Mouse (Mus musculus) lung, embryonic 15.5 days (tissue): ENCODE measurements around the gene Ccnl2. TPM values are rescaled to one million over a fixed set of nuclear protein-coding genes. Genes with fewer than 3 reads are reported as not detected.

ENCODE experiments used
- ATAC-seq: fragments of 200-750 bp; cut with Nextera tagmentation; 2 replicates; pipeline ENCODE4 v1.8.0; 2017; ENCODE audit warnings: moderate number of reproducible peaks, borderline replicate concordance; ENCODE audit not compliant: low FRiP score, low TSS enrichment; ENCODE audit errors: extremely low read depth
- H3K27ac ChIP-seq: fragments of 300-500 bp; sonication (generic); 2 replicates; pipeline ENCODE4 v1.5.1; 2015; ENCODE audit warnings: moderate library complexity, mild to moderate bottlenecking, inconsistent platforms
- H3K27me3 ChIP-seq: fragments of 300-500 bp; sonication (generic); 2 replicates; pipeline ENCODE4 v1.6.1; 2015; ENCODE audit warnings: inconsistent platforms
- H3K36me3 ChIP-seq: fragments of 300-500 bp; sonication (generic); 2 replicates; pipeline ENCODE4 v1.6.1; 2015; ENCODE audit warnings: inconsistent platforms
- H3K4me1 ChIP-seq: fragments of 300-500 bp; sonication (generic); 2 replicates; pipeline ENCODE4 v1.6.1; 2015; ENCODE audit warnings: inconsistent platforms
- H3K4me2 ChIP-seq: fragments of 300-500 bp; sonication (generic); 2 replicates; pipeline ENCODE4 v1.6.1; 2015; ENCODE audit warnings: inconsistent platforms, mild to moderate bottlenecking, moderate library complexity
- H3K4me3 ChIP-seq: fragments of 300-500 bp; sonication (generic); 2 replicates; pipeline ENCODE4 v1.5.1; 2015; ENCODE audit warnings: mild to moderate bottlenecking, inconsistent platforms
- H3K9ac ChIP-seq: fragments of 300-500 bp; sonication (generic); 2 replicates; pipeline ENCODE4 v1.6.1; 2015; ENCODE audit warnings: inconsistent platforms
- H3K9me3 ChIP-seq: fragments of 300-500 bp; sonication (generic); 2 replicates; pipeline ENCODE4 v1.6.1; 2016; ENCODE audit warnings: inconsistent platforms
- WGBS: fragments of 180-500 bp; shearing (Covaris S2); methylation state at CpG from one replicate; pipeline ENCODE4 v1.1.7; 2015; 5-methylcytosine and 5-hydroxymethylcytosine counted together
- polyA plus RNA-seq: library from polyadenylated mRNA; unstranded; fragments of >200 nt; fragmentation: Nextera tagmentation; extraction: Ambion mirVana; gene quantifications from 2 replicates; pipeline ENCODE4 v1.2.1, GENCODE M21; 2015

The Ccnl2 gene
- polyA plus RNA-seq, 1 experiment from 2014 or later, result 169 TPM

DNA sequence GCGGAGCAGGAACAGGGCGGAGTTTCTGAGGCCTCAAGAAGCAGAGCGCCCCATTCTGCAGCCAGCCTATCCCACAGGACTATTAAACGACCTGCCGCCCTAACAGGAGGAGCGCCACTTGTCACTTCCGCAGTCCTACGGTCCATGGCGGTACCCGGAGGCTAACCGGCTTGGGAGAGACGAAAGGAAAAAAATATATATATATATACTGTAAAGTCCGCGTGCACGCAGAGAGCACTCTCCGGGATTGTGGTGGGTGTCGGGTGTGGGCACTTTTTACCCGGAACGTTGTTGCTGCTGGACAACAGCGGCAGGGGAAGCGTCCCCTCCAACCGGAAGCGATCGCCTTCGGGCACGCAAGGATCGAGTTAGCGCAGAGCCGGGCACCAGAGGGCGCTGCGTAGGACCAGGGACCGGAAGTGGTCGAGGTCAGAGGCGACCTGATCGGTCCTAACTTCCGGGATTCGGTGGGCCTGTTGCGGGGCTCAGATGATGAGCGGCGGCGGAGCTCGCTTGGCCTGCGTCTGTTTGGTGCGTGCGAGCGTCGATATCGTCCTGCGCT lies 19.0 kb downstream of the Ccnl2 start, which contains the start of gene Aurkaip1:
Aurkaip1 (plus strand) TSS at position 68 of the 562 bp plus-strand sequence.
- peak within 1 kb of the TSS; percentile 92 for H3K27ac ChIP-seq
- peak within 1 kb of the TSS; percentile 93 for H3K4me2 ChIP-seq
- no peaks in the 10 kb centered on the region for H3K9me3 ChIP-seq
- peaks cover 25% of the 10 kb centered on the region for H3K36me3 ChIP-seq
- H3K4me1 ChIP-seq, result peaks cover 28% of the 10 kb centered on the region
- H3K27me3 ChIP-seq, result no peaks in the 10 kb centered on the region
- peak within 1 kb of the TSS; percentile 78 for H3K9ac ChIP-seq
- peak; percentile 91 for ATAC-seq
- H3K4me3 ChIP-seq, result peak within 1 kb of the TSS; percentile 85
- WGBS, result 2% methylated on average over 49 of the region's 49 CpGs

DNA sequence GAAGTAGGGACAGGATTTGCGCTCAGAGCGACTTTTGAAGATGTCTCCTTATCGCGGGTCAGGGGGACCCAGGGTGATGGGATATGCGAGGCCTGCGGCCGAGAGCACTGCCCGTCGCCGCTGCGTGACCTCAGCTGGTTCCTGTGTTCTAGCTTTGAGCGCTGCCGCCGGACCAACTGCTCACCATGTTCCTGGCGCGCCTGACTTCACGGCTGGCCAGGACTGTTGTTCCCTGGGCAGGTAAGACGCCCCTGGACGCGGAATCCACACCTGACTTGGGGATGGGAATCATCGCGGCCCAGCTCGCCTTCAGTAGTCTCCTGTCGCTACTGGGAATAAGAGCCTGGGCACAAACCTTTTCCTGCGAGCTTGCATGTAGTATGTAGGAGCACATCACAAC lies 19.5 kb downstream of the Ccnl2 start:
- Histone ChIP-seq H3K4me2 (peak overlapping the region; percentile 93), H3K4me3 (peak overlapping the region; percentile 85), H3K9ac (peak overlapping the region; percentile 78), H3K4me1 (peaks cover 30% of the 10 kb centered on the region), H3K36me3 (peaks cover 20% of the 10 kb centered on the region), H3K27ac (peak overlapping the region; percentile 92), H3K9me3 (no peaks in the 10 kb centered on the region), H3K27me3 (no peaks in the 10 kb centered on the region)
- ATAC-seq, result no peak; the same call in 1 of the 2 replicates
- WGBS, result 1% methylated on average over 25 of the region's 25 CpGs

DNA sequence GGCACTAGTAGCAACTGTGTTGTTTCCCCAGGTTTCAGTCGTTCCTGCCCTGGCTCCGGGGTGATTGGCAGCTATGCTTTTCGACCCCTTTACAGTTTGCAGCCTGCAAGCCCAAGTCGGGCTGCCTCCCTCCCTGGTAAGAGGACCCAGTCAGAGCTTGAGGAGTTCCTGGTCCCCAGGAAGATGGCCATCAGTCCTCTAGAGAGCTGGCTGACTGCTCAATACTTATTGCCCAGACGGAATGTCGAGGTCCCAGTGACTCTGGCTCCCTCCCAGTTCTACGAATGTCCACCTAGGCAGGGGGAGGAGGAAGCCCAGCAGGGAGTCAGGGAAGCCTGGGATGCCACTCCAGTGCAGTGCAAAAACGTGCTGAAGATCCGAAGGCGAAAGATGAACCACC lies 20.0 kb downstream of the Ccnl2 start:
- Histone ChIP-seq H3K9ac (peak overlapping the region; percentile 78), H3K36me3 (peaks cover 15% of the 10 kb centered on the region), H3K9me3 (no peaks in the 10 kb centered on the region), H3K4me3 (peak overlapping the region; percentile 85), H3K27ac (no peak overlapping the region), H3K4me1 (peaks cover 35% of the 10 kb centered on the region), H3K27me3 (no peaks in the 10 kb centered on the region), H3K4me2 (peak overlapping the region; percentile 93)
- no peak for ATAC-seq
- 45% methylated on average over 10 of the region's 10 CpGs for WGBS

DNA sequence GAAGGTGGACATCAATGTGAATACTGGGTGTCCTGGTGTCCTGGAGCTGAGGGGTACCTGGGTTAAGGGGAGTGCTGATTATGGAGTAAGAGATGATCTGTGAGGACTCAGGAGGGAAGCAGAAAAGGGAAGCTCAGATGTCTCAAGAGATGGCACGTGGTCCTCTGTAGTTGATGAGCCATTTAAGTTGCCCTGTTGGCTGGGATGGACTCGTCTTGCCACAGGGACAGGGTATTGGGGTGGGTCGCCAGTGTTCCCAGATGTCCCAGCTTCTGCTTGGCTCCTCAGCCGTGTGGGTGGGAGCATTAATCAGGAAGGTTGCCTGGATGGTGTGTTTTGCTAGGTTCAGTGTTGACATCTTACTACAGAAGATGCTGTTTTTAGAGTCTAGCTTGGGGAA lies 20.9 kb downstream of the Ccnl2 start:
- Histone ChIP-seq H3K27me3 (no peaks in the 10 kb centered on the region), H3K4me1 (peaks cover 44% of the 10 kb centered on the region), H3K4me2 (peak overlapping the region; percentile 93; the same call in 1 of the 2 replicates), H3K27ac (0 out of 2 replicates have a peak overlapping the region, but pooled peaks have one; percentile 9), H3K4me3 (peak overlapping the region; percentile 85; the same call in 1 of the 2 replicates), H3K36me3 (peaks cover 6% of the 10 kb centered on the region; the same call in 1 of the 2 replicates), H3K9me3 (no peaks in the 10 kb centered on the region), H3K9ac (no peak overlapping the region)
- 77% methylated on average over 4 of the region's 4 CpGs for WGBS
- no peak for ATAC-seq

DNA sequence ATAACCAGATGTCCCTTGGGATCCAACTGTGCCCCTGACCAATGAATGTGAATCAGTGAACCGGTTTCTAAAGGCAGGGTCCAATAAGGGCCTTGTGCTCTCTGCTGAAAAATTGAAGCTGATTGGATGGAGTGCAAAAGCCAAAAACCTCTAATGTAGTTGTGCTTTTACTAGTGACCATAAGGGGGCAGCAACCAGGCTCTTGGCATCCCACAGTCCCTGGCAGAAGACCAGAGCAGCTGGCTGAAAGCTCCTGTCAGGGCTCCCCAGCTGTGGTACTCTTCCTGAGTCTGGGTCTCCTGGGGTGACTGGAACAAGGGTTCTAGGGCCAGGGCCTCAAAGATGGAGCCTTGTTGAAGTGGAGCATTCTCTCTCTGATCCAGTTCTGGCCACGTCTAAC lies 21.5 kb downstream of the Ccnl2 start:
- H3K9ac ChIP-seq, result no peak overlapping the region
- no peak overlapping the region; the same call in 1 of the 2 replicates for H3K4me3 ChIP-seq

DNA sequence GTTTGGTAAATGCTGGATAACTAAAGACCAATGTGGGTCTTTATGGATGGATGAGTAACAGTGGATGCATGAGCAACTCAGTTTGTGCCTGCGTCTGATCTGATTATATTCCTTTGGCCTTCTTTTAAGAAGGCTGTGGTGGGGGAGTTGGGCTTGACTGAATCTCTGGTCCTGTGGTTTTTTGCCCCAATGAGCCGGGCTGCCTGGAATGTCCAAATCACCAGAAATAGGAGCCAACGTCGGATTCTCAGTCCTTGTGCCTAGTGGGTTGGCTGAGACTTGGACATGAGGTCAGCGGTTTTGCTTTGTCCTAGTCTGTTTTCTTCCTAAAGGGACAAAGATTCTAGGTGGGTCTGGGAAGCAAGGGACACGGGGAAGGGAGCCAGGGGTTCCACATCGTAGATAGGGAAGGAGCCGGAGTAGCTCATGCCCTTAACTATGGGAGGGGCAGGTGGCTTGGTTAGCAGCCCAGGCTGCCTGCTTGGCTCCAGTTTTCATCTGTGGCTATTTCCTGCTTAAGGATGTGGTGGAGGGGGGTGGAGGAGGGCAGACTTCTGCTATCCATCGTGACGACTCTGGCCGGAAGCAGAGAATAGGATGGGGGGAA lies 25.2 kb downstream of the Ccnl2 start:
- peak overlapping the region; percentile 95 for H3K27ac ChIP-seq
- no peak for ATAC-seq
- H3K4me1 ChIP-seq, result peaks cover 65% of the 10 kb centered on the region

More for the DNA sequence above, 21.5 kb downstream of the Ccnl2 start:
- Histone ChIP-seq H3K36me3 (peaks cover 5% of the 10 kb centered on the region; the same call in 1 of the 2 replicates), H3K4me1 (peaks cover 49% of the 10 kb centered on the region), H3K4me2 (peak overlapping the region; percentile 27), H3K27ac (peak overlapping the region; percentile 84), H3K9me3 (no peaks in the 10 kb centered on the region), H3K27me3 (no peaks in the 10 kb centered on the region)
- 15% methylated on average over 2 of the region's 2 CpGs for WGBS
- ATAC-seq, result peak; percentile 41

DNA sequence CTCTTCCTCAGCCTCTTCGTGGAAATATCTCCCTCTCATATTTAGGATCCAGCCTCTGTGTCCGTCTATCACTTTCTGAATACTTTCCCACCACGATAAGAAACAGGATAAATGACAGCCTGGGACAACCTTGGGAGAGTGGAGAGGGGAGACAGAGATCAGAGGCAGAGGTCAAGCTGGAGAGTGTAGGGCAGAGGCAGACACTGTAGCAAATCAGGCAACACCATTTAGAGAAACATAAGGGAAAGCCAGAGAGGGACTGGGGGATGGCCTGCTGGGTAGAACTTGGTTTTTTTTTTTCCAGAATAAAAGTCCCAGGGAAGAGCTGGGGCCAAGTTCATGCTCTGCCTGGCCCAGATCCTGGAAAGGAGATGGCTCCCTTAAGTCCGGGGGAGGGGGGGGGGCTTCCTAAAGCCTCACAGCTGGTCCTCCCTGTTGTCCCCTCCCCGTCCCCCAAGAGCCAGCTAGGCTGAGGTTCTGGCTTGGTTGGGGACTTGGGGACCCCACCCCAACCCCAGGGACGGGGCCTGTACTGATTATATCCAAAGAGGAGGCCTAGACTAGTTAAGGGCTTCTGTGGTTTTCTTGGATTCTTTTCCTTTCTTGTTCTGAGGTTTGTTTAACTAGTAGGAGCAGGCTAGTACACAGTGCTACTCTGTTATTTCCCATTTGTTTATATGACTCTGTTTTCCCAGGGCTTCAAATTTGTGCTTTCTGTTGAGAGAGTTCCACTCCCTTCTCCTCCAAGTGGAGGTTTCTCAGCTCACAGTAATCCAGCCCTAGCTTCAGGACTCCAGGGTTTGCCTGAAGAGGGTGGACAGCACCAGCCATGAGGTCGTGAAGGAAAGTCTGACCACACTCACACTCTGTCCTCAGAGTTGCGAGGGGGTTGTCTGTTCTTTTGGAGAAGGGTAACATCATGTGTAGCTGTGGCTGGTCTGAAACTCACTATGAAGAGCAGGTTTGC lies 26.2 kb downstream of the Ccnl2 start:
- Histone ChIP-seq H3K4me1 (peaks cover 56% of the 10 kb centered on the region), H3K4me3 (peak overlapping the region; percentile 60; the same call in 1 of the 2 replicates), H3K9ac (peak overlapping the region; percentile 20; the same call in 1 of the 2 replicates), H3K27me3 (no peaks in the 10 kb centered on the region), H3K9me3 (no peaks in the 10 kb centered on the region), H3K27ac (peak overlapping the region; percentile 95), H3K36me3 (peaks cover 12% of the 10 kb centered on the region), H3K4me2 (peak overlapping the region; percentile 86)
- 24% methylated on average over 8 of the region's 8 CpGs for WGBS
- peak; percentile 50; the same call in 1 of the 2 replicates for ATAC-seq

More for the DNA sequence above, 25.2 kb downstream of the Ccnl2 start:
- Histone ChIP-seq H3K9me3 (no peaks in the 10 kb centered on the region), H3K27me3 (no peaks in the 10 kb centered on the region), H3K9ac (no peak overlapping the region; the same call in 1 of the 2 replicates), H3K4me2 (peak overlapping the region; percentile 86), H3K36me3 (peaks cover 8% of the 10 kb centered on the region), H3K4me3 (peak overlapping the region; percentile 11; the same call in 1 of the 2 replicates)
- 39% methylated on average over 11 of the region's 11 CpGs for WGBS

DNA sequence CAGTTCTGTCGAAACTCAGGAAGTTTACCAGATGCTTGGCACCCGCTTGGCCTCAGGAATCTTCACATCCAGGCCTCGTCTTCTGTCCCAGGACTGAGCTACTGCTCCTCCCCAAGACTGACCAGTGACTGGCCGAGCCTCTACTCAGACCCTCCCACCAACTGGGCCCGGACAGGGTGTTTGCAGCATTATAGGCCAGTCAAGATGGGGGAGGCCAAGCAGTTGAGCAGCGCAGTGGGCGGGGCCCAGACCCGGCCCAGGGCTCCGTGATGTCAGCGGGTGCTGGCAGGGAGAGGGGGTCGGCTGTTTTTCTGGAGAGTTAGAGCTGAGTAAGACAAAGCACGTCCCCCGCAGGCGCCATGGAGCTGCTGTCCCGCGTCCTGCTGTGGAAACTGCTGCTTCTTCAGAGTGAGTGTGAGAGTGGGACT lies 27.2 kb downstream of the Ccnl2 start, which contains the start of gene Mxra8:
Mxra8 (plus strand) TSS at position 198 of the 428 bp plus-strand sequence.
- peak; percentile 94 for ATAC-seq
- Histone ChIP-seq H3K4me2 (peak within 1 kb of the TSS; percentile 86), H3K4me3 (peak within 1 kb of the TSS; percentile 60), H3K4me1 (peaks cover 47% of the 10 kb centered on the region), H3K9me3 (no peaks in the 10 kb centered on the region), H3K27ac (peak within 1 kb of the TSS; percentile 95), H3K36me3 (peaks cover 12% of the 10 kb centered on the region), H3K9ac (peak within 1 kb of the TSS; percentile 65), H3K27me3 (no peaks in the 10 kb centered on the region)
- 3% methylated on average over 16 of the region's 16 CpGs for WGBS

DNA sequence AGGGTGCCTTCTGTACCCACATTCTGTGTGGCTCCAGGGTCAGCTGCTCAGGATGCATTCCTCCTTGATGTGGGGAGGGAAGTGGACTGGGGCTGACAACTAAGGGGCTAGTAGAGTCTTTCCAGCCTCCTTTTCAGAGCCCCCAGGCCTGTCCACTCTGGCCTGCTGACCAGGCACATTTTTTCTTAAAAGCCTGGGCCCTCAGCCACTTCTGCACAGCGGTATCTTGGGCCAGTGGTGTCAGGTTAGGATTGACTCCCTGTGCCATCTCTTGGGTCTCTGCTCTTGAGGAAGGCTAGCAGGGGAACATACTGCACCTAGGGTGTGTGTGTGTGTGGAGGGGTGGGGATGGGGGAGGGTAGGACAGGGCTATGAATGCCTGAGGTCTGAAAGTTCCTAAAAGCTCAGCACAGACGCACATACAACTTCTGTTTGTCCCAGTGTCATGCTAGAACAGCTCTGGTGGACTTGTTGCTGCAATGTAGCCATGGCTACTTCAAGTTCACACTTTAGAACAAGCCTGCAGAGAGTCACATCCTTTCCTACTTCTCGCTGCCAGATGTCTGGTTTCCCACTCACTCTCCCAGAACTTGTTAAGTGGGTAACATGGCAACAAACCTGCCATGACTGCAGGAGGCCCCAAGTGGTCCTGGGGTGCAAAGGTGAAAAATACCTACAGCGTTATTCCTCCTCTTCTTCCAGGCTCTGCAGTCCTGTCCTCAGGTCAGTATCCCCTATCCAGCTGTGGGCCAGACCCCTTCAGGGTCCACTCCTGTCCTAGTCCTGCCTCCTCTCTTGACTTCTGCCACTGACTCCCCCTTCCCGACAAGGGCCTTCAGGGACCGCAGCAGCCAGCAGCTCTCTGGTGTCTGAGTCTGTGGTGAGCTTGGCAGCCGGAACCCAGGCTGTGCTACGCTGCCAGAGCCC lies 28.1 kb downstream of the Ccnl2 start:
- no peaks in the 10 kb centered on the region for H3K27me3 ChIP-seq
- peaks cover 12% of the 10 kb centered on the region for H3K36me3 ChIP-seq
- no peak for ATAC-seq
- peak overlapping the region; percentile 86 for H3K4me2 ChIP-seq
- H3K9me3 ChIP-seq, result no peaks in the 10 kb centered on the region
- peak overlapping the region; percentile 65 for H3K9ac ChIP-seq
- H3K27ac ChIP-seq, result peak overlapping the region; percentile 95
- 8% methylated on average over 8 of the region's 8 CpGs for WGBS
- H3K4me3 ChIP-seq, result peak overlapping the region; percentile 60
- peaks cover 47% of the 10 kb centered on the region for H3K4me1 ChIP-seq

DNA sequence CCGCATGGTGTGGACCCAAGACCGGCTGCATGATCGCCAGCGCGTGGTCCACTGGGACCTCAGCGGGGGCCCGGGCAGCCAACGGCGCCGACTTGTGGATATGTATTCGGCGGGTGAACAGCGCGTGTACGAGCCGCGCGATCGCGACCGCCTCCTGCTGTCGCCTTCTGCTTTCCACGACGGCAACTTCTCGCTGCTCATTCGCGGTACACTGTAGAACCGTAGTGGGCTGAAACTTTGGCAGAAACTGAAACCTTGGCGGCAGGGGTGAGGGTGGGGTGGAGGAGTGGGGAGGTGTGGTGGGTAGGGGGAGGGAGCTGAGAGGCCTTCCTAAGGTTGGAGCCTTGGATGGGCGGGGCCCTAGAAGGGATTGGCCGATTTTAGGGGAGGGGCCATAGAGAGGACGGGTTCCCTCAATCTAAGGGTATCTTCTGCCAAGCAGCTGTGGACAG lies 28.7 kb downstream of the Ccnl2 start:
- Histone ChIP-seq H3K9ac (peak overlapping the region; percentile 65), H3K9me3 (no peaks in the 10 kb centered on the region), H3K36me3 (peaks cover 12% of the 10 kb centered on the region), H3K4me2 (peak overlapping the region; percentile 86), H3K4me3 (peak overlapping the region; percentile 60), H3K27me3 (no peaks in the 10 kb centered on the region), H3K27ac (peak overlapping the region; percentile 95; the same call in 1 of the 2 replicates), H3K4me1 (peaks cover 47% of the 10 kb centered on the region)
- ATAC-seq, result peak; percentile 14
- WGBS, result 1% methylated on average over 32 of the region's 32 CpGs
